Mouse (Mus musculus): Measurements from ENCODE around the gene Mn1. TPM values are rescaled to one million over a fixed set of nuclear protein-coding genes. Genes with fewer than 3 reads are reported as not detected.

Mn1 gene
- polyA plus RNA-seq, 1 experiment: 0.23 TPM

- Histone ChIP-seq H3K4me1 (ENCODE audit: control insufficient read depth, insufficient read depth, low read length) (peaks cover 21% of the 10 kb centered on the region), H3K27me3 (ENCODE audit: control insufficient read depth, insufficient read depth, low read length) (no peaks in the 10 kb centered on the region), H3K4me3 (ENCODE audit: control insufficient read depth, low read depth, low read length) (no peak overlapping the region), H3K36me3 (ENCODE audit: control insufficient read depth, insufficient read depth, low read length) (no peaks in the 10 kb centered on the region), H3K27ac (ENCODE audit: control insufficient read depth, insufficient read depth, low read depth, low read length) (no peak overlapping the region)
- TF ChIP-seq POLR2A (IDR thresholded peaks at IDR 0.05; ENCODE audit: control insufficient read depth, low read depth, low read length) (no peak), CTCF (IDR thresholded peaks at IDR 0.05; ENCODE audit: control insufficient read depth, insufficient read depth, insufficient replicate concordance, low read depth, low read length) (no peak)
Measured at GRCm38 (mm10) chr5:111419121-111419881, 2.1 kb downstream of the Mn1 start.

- Histone ChIP-seq H3K27me3 (ENCODE audit: control insufficient read depth, insufficient read depth, low read length) (no peaks in the 10 kb centered on the region), H3K4me1 (ENCODE audit: control insufficient read depth, insufficient read depth, low read length) (peaks cover 21% of the 10 kb centered on the region), H3K36me3 (ENCODE audit: control insufficient read depth, insufficient read depth, low read length) (no peaks in the 10 kb centered on the region), H3K4me3 (ENCODE audit: control insufficient read depth, low read depth, low read length) (no peak overlapping the region), H3K27ac (ENCODE audit: control insufficient read depth, insufficient read depth, low read depth, low read length) (no peak overlapping the region)
- TF ChIP-seq CTCF (IDR thresholded peaks at IDR 0.05; ENCODE audit: control insufficient read depth, insufficient read depth, insufficient replicate concordance, low read depth, low read length): no peak
- TF ChIP-seq POLR2A (IDR thresholded peaks at IDR 0.05; ENCODE audit: control insufficient read depth, low read depth, low read length): no peak
Measured at GRCm38 (mm10) chr5:111420011-111420691, 3.0 kb downstream of the Mn1 start.

- TF ChIP-seq POLR2A (IDR thresholded peaks at IDR 0.05; ENCODE audit: control insufficient read depth, low read depth, low read length): no peak
- TF ChIP-seq CTCF (IDR thresholded peaks at IDR 0.05; ENCODE audit: control insufficient read depth, insufficient read depth, insufficient replicate concordance, low read depth, low read length): no peak
- H3K4me3 ChIP-seq (ENCODE audit: control insufficient read depth, low read depth, low read length): no peak overlapping the region
- H3K36me3 ChIP-seq (ENCODE audit: control insufficient read depth, insufficient read depth, low read length): no peaks in the 10 kb centered on the region
- H3K4me1 ChIP-seq (ENCODE audit: control insufficient read depth, insufficient read depth, low read length): peaks cover 21% of the 10 kb centered on the region
- H3K27me3 ChIP-seq (ENCODE audit: control insufficient read depth, insufficient read depth, low read length): no peaks in the 10 kb centered on the region
- H3K27ac ChIP-seq (ENCODE audit: control insufficient read depth, insufficient read depth, low read depth, low read length): no peak overlapping the region
Measured at GRCm38 (mm10) chr5:111420896-111421295, 3.7 kb downstream of the Mn1 start.

GRCm38 (mm10) chr5:111421424-111421823 lies 4.3 kb downstream of the Mn1 start:
- no peak overlapping the region for H3K27ac ChIP-seq (ENCODE audit: control insufficient read depth, insufficient read depth, low read depth, low read length)
- no peaks in the 10 kb centered on the region for H3K27me3 ChIP-seq (ENCODE audit: control insufficient read depth, insufficient read depth, low read length)
- H3K36me3 ChIP-seq (ENCODE audit: control insufficient read depth, insufficient read depth, low read length): no peaks in the 10 kb centered on the region
- peaks cover 21% of the 10 kb centered on the region for H3K4me1 ChIP-seq (ENCODE audit: control insufficient read depth, insufficient read depth, low read length)
- no peak overlapping the region for H3K4me3 ChIP-seq (ENCODE audit: control insufficient read depth, low read depth, low read length)
- TF ChIP-seq CTCF (IDR thresholded peaks at IDR 0.05; ENCODE audit: control insufficient read depth, insufficient read depth, insufficient replicate concordance, low read depth, low read length) (no peak), POLR2A (IDR thresholded peaks at IDR 0.05; ENCODE audit: control insufficient read depth, low read depth, low read length) (no peak)

- H3K36me3 ChIP-seq (ENCODE audit: control insufficient read depth, insufficient read depth, low read length): no peaks in the 10 kb centered on the region
- TF ChIP-seq CTCF (IDR thresholded peaks at IDR 0.05; ENCODE audit: control insufficient read depth, insufficient read depth, insufficient replicate concordance, low read depth, low read length) (no peak), POLR2A (IDR thresholded peaks at IDR 0.05; ENCODE audit: control insufficient read depth, low read depth, low read length) (no peak)
- H3K4me1 ChIP-seq (ENCODE audit: control insufficient read depth, insufficient read depth, low read length): peaks cover 21% of the 10 kb centered on the region
- no peak overlapping the region for H3K27ac ChIP-seq (ENCODE audit: control insufficient read depth, insufficient read depth, low read depth, low read length)
- H3K27me3 ChIP-seq (ENCODE audit: control insufficient read depth, insufficient read depth, low read length): no peaks in the 10 kb centered on the region
- H3K4me3 ChIP-seq (ENCODE audit: control insufficient read depth, low read depth, low read length): no peak overlapping the region
Measured at GRCm38 (mm10) chr5:111422058-111422800, 5.1 kb downstream of the Mn1 start.

- Histone ChIP-seq H3K4me1 (ENCODE audit: control insufficient read depth, insufficient read depth, low read length) (peaks cover 17% of the 10 kb centered on the region), H3K36me3 (ENCODE audit: control insufficient read depth, insufficient read depth, low read length) (no peaks in the 10 kb centered on the region), H3K27ac (ENCODE audit: control insufficient read depth, insufficient read depth, low read depth, low read length) (no peak overlapping the region), H3K4me3 (ENCODE audit: control insufficient read depth, low read depth, low read length) (no peak overlapping the region), H3K27me3 (ENCODE audit: control insufficient read depth, insufficient read depth, low read length) (no peaks in the 10 kb centered on the region)
- no peak for TF ChIP-seq CTCF (IDR thresholded peaks at IDR 0.05; ENCODE audit: control insufficient read depth, insufficient read depth, insufficient replicate concordance, low read depth, low read length)
- no peak for TF ChIP-seq POLR2A (IDR thresholded peaks at IDR 0.05; ENCODE audit: control insufficient read depth, low read depth, low read length)
Measured at GRCm38 (mm10) chr5:111423011-111423410, 5.8 kb downstream of the Mn1 start.

- Histone ChIP-seq H3K4me1 (ENCODE audit: control insufficient read depth, insufficient read depth, low read length) (peaks cover 11% of the 10 kb centered on the region), H3K27ac (ENCODE audit: control insufficient read depth, insufficient read depth, low read depth, low read length) (no peak overlapping the region), H3K4me3 (ENCODE audit: control insufficient read depth, low read depth, low read length) (no peak overlapping the region), H3K36me3 (ENCODE audit: control insufficient read depth, insufficient read depth, low read length) (no peaks in the 10 kb centered on the region), H3K27me3 (ENCODE audit: control insufficient read depth, insufficient read depth, low read length) (no peaks in the 10 kb centered on the region)
- TF ChIP-seq POLR2A (IDR thresholded peaks at IDR 0.05; ENCODE audit: control insufficient read depth, low read depth, low read length): no peak
- TF ChIP-seq CTCF (IDR thresholded peaks at IDR 0.05; ENCODE audit: control insufficient read depth, insufficient read depth, insufficient replicate concordance, low read depth, low read length): no peak
Measured at GRCm38 (mm10) chr5:111423616-111424015, 6.5 kb downstream of the Mn1 start.

Measured in testis, adult 2 months (tissue).